Mouse (Mus musculus): ENCODE results near the gene Ube2cbp.

Ube2cbp gene

DNA sequence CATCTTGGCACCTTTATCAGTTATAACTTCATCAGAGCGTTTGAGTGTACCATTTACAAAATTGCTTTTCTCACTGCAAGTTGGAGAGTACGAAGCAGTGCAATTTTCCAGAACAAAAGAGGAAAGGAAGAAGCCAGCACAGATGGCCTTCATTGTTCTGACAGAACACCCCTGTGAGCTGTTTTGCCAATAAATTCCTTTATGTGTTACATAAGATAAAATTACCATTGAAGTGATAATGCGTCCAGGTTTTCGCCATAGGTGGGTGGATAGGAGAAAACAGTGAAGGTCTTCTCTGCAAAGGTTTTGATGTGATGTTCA is 183.6 kb downstream of the Ube2cbp start:
- in situ Hi-C loops (cut with MboI; ENCODE audit: low pct_unique_long_range_greater_than_20kb in 1 of 2, low sequenced_read_pairs in 2 of 2, unreplicated experiment in 1 of 2) = no loop called here

DNA sequence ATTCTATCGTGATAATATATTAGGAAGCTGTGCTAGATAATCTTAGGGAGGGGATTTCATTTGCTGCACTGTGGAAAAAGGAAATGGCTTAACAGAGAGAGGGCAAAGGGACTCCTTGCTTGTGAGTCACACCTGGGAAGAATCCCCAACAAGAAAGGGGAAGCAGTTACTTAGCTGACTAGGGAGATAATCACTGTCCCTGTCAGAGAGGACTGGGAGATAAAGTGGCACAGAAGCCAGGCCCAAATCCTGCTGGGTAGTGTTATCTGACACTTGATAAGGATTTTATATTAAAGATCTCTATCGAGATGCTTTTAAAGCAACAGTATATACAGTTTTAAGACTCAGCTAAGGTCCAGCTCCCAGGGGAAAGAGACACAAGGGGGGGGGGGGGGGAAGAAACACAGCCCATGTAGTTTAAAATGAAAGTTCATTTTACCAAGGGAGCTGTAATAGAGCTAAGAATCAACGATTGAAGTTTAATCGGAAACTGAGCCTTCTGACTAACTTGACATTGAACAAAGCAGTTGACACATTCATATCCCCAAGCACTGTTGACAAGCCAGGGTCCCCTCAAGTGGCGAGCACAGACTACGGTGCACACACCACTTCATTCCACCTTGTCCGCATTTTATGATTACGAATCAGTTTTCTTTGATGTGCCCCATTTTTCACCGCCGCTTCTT is 184.1 kb downstream of the Ube2cbp start:
- in situ Hi-C loops (cut with MboI; ENCODE audit: low pct_unique_long_range_greater_than_20kb in 1 of 2, low sequenced_read_pairs in 2 of 2, unreplicated experiment in 1 of 2) = no loop called here

DNA sequence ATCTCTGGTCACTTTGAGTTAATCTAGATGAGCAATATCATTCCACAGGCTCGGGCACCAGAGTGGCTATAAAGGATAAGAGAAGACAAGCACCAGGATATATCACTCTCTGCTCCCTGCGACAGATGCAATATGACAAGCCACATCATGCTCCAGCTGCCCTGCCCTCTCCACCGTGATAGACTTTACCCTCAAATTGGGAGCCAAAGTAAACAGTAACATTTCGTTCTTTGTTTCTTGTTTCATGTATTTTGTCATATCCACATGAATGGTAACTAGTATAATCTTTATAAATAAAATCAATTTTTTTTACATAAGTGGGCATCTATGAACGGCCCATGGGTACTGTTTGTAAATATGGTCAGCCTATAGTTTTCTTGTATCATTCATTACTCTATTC is 195.2 kb downstream of the Ube2cbp start:
- in situ Hi-C loops (cut with MboI; ENCODE audit: low pct_unique_long_range_greater_than_20kb in 1 of 2, low sequenced_read_pairs in 2 of 2, unreplicated experiment in 1 of 2) = loop anchor here in 1 of 2 experiments (5.0 kb wide), 1 partner anchor 48 kb away; no protein-coding TSS in a partner anchor

DNA sequence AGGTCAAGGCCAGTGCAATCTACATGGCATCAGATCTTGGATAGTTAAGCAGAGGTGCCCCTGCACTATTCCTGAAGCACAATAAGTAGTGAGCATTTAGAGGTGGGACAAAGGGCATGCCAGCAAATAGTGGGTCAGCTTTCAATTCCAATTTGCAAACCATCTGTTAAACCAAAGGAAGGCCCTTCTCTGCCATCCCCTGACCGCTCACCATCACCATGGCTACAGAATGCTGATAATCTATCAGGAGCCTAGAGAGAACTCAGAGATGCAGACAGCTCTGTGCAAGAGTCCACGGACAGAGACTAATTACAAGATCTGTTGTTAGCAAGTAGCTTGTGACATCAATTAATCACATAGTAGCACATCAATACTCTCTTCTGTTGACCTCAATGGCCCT is 198.1 kb downstream of the Ube2cbp start:
- in situ Hi-C loops (cut with MboI; ENCODE audit: low pct_unique_long_range_greater_than_20kb in 1 of 2, low sequenced_read_pairs in 2 of 2, unreplicated experiment in 1 of 2) = loop anchor here in 1 of 2 experiments (5.0 kb wide), 1 partner anchor 51 kb away; no protein-coding TSS in a partner anchor

All from mouse embryonic stem cell (cell line).